Mouse (Mus musculus): ENCODE data around the gene Babam2.
"Not testable (repeated sequence)": the region's sequence is repeated elsewhere in the genome, so short reads cannot be mapped to it uniquely, and the experiment has no call there.

Babam2 gene

GRCm38 (mm10) chr5:31829588-31829987, 132.1 kb downstream of the Babam2 start:
- in situ Hi-C loops (cut with MboI): no loop called here

DNA sequence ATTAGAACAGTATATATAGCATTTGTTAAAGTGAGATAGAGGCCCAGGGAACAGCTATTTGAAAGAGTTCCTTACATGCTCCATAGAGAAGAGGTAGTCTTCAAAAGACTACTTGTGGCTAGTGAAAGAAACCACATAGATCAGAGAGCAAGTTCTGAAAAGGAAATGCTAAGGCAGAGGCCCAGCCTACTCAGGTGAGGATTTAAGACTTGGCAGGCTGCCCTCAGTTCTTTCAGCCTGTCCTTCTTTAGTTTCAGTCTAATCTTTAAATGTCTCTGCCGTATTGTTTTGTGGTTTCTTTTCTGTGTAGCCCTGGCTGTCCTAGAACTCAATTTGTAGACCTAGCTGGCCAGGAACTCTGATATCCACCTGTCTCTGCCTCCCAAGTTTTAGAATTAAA, 134.1 kb downstream of the Babam2 start:
- in situ Hi-C loops (cut with MboI): no loop called here

GRCm38 (mm10) chr5:31835691-31836090, 138.2 kb downstream of the Babam2 start:
- in situ Hi-C loops (cut with MboI): no loop called here

GRCm38 (mm10) chr5:31839973-31840372, 142.5 kb downstream of the Babam2 start:
- in situ Hi-C loops (cut with MboI): no loop called here

DNA sequence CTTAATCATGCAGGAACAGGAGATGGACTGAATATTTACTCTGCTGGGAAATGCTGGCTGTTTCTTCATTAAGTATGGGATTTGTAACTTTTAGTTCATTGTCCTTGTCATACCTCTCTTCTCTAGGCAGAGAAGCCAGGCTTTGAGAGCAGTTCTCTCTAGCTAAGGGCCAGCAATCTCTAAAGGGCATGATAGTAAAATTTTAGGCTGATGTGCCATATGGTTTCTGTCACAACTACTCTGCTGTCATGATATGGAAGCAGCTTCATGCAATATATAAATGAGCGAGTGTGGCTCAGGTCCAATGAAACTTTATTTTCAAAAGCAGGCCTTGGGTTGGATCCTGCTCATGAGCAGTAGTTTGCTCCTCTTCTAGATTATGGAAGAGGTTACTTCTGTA, 142.9 kb downstream of the Babam2 start:
- in situ Hi-C loops (cut with MboI): no loop called here

GRCm38 (mm10) chr5:31844856-31845255, 147.4 kb downstream of the Babam2 start:
- in situ Hi-C loops (cut with MboI): no loop called here

DNA sequence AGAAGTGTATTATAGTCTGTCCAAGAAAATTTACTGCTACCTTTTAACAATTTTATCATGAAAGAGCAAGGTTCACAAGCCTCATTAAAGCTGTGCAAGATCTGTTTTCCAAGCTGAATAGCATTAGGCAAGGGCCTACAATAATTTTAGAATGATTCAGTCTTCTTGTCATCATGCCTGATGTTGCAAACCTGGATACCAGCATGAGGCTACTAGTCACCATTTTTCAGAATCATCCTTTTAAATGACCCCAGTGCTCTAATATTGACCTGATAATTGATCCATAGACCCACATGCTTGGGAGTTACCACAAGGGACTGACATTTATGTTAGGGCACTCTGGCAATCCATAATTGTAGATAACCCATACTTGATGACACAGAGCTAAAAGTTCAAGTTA, 149.5 kb downstream of the Babam2 start:
- in situ Hi-C loops (cut with MboI): no loop called here

DNA sequence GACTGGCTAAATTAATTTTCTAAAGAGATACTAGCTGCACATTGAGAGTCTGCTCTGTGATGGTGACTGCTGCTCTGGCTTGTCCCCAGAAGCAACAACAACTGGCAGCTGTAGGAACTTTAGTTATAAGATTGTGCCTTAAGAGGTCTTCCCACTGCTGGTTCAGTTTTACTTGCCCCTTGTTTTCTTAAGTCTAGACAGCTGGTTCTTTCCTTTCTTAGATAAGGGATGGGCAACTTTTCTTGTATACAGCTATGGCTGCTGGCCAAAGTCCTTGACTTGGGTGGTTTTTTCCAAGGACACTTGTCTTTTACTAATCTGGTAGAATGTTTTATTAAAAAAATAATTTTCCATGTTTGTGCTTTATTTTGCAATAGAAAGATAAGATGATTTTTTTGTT, 151.5 kb downstream of the Babam2 start:
- in situ Hi-C loops (cut with MboI): no loop called here

DNA sequence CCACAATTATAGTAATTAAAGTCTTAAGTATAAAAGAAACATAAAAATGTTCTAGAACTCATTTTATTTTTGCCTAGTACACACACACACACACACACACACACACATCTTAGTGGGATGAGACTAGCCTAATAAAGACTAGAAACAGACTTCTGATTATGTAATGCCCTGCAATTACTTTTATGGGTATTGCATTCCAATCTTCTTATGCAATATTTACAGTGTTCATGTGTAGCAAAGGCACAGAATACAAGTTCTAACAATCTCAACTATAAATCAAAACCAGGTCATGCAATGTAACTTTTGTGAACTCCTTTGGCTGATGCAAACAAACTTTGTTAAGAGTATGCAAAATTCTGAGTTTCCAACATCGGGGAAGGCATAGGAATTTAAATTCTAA, 155.3 kb downstream of the Babam2 start:
- in situ Hi-C loops (cut with MboI): no loop called here

DNA sequence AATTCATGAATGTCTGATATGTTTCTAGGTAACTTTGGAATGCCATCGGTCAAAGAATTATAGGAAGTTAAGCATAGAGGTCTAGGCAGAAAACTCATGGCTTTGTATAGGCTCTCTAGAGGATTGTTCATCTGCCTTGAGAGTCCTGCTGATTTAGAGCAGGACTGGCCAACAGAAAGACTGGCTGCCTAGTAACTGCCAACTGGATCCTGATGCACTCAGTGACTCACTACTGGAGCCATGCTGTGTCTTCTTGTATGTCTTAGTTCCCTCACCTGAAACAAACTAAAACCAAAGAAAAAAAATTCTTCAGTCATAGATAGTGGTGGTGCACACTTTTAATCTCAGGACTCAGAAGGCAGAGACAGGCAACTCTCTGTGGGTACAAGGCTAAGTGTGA, 156.3 kb downstream of the Babam2 start:
- in situ Hi-C loops (cut with MboI): no loop called here

GRCm38 (mm10) chr5:31858877-31859276, 161.4 kb downstream of the Babam2 start:
- in situ Hi-C loops (cut with MboI): not testable (repeated sequence)

DNA sequence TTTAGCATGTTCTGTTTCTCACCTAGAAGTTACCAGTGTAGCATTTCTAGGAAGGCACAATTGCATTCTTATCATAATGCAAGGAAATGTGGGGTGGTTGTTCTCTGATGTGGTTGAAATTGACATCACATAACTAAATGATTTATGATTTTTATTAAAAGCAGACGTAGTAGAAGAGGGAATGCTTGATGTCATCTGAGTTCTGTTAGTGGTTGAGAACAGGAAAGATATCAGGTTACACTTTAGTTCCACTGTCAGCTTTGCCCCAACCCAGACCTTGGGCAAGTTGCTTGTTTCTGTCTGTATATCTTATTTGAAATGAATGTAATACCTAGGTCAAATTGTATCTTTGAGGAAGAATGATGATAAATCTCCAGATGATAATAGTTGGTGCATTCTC, 162.9 kb downstream of the Babam2 start:
- in situ Hi-C loops (cut with MboI): no loop called here

DNA sequence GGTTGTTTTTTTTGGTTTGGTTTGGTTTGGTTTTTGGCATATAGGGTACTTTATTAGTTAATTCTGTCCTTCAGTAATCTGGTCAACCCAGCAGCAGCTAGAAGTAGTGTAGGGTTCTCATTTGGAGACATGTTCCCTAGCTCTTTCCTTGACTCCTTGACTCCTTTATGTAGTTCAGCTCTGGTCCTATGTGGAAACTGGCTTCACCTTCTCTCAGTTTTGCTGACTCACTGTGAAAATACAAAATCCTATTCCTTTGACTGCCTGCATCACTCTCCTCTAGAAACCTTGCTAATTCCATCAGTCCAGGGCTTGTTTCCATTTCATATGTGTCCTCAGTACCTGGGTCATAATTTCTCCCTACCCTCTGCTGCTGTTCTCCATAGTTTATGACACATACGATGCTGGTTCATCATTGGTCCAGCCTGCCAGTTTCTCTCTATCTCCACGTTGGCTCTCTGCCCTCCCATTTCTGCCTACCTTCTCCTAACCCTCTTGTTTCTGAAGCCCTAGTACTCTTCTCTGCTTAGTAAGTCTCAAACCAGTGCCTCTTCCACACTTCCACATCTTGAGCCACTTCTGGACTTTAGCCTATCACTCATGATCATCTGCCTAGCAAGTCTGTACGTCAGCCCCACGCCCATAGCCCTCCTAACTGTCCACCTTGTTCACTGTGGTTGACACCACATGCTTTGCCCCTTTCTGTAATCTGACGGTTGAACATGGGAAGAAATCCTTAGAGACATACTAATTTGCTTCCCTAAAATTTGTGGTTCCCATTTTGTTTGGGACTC, 163.5 kb downstream of the Babam2 start:
- in situ Hi-C loops (cut with MboI): no loop called here

DNA sequence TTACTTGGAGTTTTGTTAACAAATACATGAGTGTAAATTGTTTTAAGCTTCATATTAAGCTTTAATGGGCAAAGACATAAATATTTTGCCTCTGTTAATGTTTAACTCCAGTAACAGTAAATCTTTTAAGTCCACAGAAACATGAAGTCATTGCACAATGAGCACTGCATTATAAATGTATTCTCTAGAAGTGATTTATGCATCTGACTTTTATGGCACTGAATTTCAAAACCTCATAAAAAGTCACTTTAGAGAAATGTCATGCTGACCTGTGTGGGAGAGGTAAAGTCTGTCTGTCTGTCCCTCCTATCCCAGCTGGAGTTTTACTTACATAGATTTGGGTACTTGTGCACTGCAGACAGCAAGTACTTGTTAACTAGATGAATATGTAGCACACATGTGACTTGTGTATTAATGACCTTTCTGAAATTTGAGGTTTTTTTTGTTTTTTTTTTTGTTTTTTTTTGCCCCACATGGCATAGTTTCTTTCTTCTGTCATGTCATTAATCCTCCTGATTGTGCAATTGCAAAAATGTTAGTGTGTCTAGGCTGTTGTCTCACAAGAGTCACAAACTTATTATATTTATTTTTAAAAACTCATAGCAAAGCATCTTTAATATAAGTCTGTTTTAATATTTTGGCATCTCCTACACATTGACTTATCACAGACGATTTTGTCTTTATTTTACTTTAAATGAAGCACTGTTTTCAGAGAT, 165.4 kb downstream of the Babam2 start:
- in situ Hi-C loops (cut with MboI): no loop called here

- in situ Hi-C loops (cut with MboI): no loop called here
These were observed 166.6 kb downstream of the Babam2 start for GRCm38 (mm10) chr5:31864095-31864494.

DNA sequence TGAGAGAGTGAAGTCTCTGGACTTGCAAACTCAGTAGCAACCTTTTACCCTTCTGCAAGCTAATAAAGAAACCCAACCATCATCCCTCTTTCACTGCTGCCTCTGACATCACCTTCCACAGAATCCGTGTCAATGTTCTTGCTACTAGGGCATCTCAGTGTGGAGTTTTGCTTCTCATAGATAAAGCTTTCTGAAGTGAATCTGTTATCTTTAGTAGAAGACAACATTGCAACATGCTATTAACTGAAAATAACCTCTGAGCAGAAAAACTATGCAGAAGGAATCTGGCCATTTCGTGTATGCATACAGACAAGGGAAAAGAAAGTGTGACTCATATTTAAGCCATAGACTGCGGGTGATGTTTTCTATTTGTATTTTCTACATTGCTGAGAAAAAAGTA, 168.6 kb downstream of the Babam2 start:
- in situ Hi-C loops (cut with MboI): no loop called here

- in situ Hi-C loops (cut with MboI): no loop called here
These were observed 173.5 kb downstream of the Babam2 start for GRCm38 (mm10) chr5:31870856-31871520.

DNA sequence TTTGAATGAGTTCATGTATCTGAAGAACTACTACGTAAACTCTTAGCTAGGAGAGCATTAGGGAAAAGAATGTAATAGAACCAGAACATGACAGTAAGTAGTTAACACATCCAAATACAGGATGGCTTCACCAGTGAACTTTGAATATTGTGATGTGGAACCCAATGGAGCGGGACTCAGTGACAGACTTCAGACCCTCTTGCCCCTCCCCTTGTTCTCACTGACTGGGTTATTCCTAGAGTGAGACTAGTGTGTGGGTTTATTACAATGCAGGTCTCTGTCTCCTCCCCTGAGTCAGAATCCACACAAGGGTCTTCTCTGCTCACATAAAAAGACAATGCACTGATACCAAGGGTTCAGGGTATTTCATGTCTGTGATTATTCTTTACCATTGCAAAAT, 175.8 kb downstream of the Babam2 start:
- in situ Hi-C loops (cut with MboI): no loop called here

GRCm38 (mm10) chr5:31874543-31874942, 177.1 kb downstream of the Babam2 start:
- in situ Hi-C loops (cut with MboI): no loop called here

DNA sequence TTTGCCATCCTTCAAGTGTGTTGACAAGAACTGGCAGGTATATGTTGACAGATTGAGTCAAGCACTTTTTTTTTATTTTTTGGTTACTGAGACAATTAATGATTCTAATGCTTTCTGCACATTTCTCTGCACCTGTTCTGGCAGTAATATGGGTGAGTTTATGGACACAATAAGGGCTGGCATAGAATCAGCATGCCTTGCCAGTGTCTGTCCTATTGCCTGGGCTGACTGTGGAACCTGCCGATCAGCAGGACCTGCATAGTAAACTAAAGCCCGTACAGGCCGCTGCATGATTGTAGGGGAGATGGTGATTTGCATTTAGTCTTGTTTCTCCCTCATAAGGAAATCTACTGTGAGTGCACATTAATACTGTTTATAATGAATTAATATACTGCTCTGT, 178.0 kb downstream of the Babam2 start:
- in situ Hi-C loops (cut with MboI): no loop called here

DNA sequence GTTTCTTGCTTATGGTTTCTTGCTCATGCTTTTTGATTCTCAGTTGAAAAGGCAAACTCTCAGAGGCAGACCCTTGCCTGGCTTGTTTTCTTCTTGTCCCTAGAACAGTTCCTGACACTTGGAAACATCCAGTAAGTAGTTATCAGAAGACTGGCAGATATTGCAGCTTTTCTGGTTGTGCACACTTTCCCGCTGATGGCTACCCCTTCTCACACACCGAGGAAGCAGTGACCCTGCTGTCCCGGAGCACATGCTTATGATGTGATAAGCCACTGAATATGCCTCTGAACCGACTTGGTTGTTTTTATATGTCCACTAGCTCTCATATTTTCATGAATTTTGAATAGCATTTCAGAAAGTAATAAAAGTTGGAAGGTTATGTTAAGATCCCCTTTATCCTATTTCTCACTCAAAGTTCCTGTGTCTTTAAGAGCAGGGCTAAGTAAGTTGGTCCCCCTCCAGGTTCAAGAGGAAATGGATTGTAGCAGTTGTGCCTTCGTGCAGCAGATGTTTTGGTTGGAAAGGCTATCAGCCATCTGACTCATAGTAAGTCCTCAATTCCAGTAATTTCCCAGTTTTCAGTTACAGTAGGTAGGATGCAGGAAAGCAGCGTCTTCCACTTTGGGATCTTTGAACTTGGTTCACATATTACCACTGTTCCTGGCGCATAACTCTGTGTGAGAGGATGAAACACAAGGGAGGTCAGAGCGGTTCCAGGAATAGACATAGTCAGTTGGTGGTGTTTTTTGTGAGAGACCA, 178.9 kb downstream of the Babam2 start:
- in situ Hi-C loops (cut with MboI): no loop called here

GRCm38 (mm10) chr5:31880457-31880856, 183.0 kb downstream of the Babam2 start:
- in situ Hi-C loops (cut with MboI): no loop called here

Measured in mature B cell (primary cell).